Mouse (Mus musculus): ENCODE results near the gene Zscan21. TPM values are rescaled to one million over a fixed set of nuclear protein-coding genes. Genes with fewer than 3 reads are reported as not detected.

Zscan21 gene
- polyA plus RNA-seq (2011; ENCODE audit: insufficient read depth, insufficient read length, low read depth, missing spikeins), result 27.3 and 29.2 TPM in 2 replicates

DNA sequence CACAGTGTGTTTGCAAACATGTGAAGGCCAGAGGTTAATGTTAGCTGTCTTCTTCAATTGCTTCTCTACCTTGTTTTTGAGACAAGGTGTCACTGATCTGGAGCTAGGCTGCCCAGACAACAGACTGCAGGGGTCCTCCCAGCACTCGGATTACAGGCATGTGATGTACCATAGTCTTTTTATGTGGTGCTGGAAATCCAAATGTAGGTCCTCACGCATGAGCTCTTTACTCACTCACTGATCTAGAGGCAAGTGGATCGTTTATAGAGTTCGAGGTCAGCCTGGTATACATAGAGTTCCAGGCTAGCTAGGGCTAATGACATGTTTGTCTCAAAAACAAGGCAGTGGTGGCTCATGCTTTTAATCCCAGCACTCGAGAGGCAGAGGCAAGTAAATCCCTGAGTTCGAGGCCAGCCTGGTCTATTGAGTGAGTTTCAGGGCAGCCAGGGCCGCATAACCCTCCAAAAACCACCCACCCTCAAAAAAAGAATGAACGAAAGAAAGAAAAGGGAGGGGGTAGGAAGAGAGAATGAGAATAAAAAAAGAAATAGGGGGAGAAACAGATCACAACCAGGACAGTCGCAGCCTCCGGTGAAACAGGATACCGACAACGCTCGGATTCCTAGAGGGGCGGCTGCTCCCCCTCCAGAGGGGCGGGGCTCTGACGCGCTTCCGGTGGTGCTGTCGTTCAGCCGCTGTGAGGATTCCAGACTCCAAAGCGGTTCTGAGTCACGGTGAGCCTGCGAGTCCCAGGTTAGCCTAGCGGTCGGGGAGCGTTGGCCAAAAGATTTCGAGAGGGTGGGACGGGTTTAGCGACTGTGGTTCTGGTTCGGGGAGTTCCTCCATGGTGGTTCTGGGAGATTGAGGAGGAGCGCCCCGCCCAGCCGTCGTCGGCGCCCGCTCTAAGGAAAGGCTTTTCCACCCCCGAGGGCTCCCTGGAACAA is at the start of gene Zscan21:
Gene Zscan21 (plus strand): TSS at position 649 of the 944 bp plus-strand sequence.
- no peaks in the 10 kb centered on the region for H3K4me1 ChIP-seq (ENCODE audit: control insufficient read depth, insufficient read depth, low read length)

DNA sequence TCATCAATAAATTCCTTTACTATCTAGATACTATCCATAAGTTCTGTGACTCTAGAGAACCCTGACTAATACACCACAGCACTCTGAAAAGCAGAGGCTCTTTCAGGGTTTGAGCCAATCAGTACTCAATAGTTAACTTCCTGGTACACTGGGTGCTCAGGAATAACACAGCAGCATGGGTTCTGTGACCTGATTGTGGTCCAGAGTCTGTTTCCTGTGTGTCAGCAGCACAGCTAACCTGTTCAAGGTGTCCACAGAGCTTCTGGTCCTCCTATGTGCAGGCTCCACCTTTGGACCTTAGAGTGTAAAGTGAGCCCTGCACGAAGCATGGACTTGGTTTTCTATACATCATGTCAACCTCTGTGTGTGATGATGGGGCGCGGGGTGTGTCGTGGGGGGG is 42.9 kb upstream of the Zscan21 start:
- Histone ChIP-seq H3K27me3 (ENCODE audit: control insufficient read depth, insufficient read depth, low read length, poor library complexity, severe bottlenecking) (no peaks in the 10 kb centered on the region), H3K27ac (ENCODE audit: insufficient read depth, low read length) (no peak overlapping the region), H3K9me3 (replicated peaks; ENCODE audit: control insufficient read depth, insufficient read depth, low read length, poor library complexity, severe bottlenecking) (no peaks in the 10 kb centered on the region), H3K9ac (ENCODE audit: low read depth, poor library complexity, severe bottlenecking) (no peak overlapping the region), H3K36me3 (ENCODE audit: control insufficient read depth, insufficient read depth, low read length, poor library complexity, severe bottlenecking) (no peaks in the 10 kb centered on the region), H3K4me3 (ENCODE audit: low read depth, low read length) (no peak overlapping the region), H3K4me1 (ENCODE audit: control insufficient read depth, insufficient read depth, low read length) (no peaks in the 10 kb centered on the region)
- no peak for TF ChIP-seq CTCF (IDR thresholded peaks at IDR 0.05; ENCODE audit: low read depth, low read length)
- TF ChIP-seq POLR2A (IDR thresholded peaks at IDR 0.05; ENCODE audit: insufficient read depth, low read length), result no peak
- TF ChIP-seq EP300 (IDR thresholded peaks at IDR 0.05; ENCODE audit: insufficient read depth, low read depth, low read length), result no peak

More for the DNA sequence above, at the start of gene Zscan21:
- Histone ChIP-seq H3K9me3 (replicated peaks; ENCODE audit: control insufficient read depth, insufficient read depth, low read length, poor library complexity, severe bottlenecking) (peaks cover 4% of the 10 kb centered on the region; the same call in 1 of the 2 replicates), H3K27me3 (ENCODE audit: control insufficient read depth, insufficient read depth, low read length, poor library complexity, severe bottlenecking) (no peaks in the 10 kb centered on the region), H3K9ac (ENCODE audit: low read depth, poor library complexity, severe bottlenecking) (peak within 1 kb of the TSS; percentile 66), H3K36me3 (ENCODE audit: control insufficient read depth, insufficient read depth, low read length, poor library complexity, severe bottlenecking) (peaks cover 9% of the 10 kb centered on the region), H3K27ac (ENCODE audit: insufficient read depth, low read length) (peak within 1 kb of the TSS; percentile 82), H3K4me3 (ENCODE audit: low read depth, low read length) (peak within 1 kb of the TSS; percentile 77)
- peak; percentile 94 for TF ChIP-seq POLR2A (IDR thresholded peaks at IDR 0.05; ENCODE audit: insufficient read depth, low read length)
- no peak for TF ChIP-seq CTCF (IDR thresholded peaks at IDR 0.05; ENCODE audit: low read depth, low read length)
- peak; percentile 31; the same call in 1 of the 2 replicates for TF ChIP-seq EP300 (IDR thresholded peaks at IDR 0.05; ENCODE audit: insufficient read depth, low read depth, low read length)

DNA sequence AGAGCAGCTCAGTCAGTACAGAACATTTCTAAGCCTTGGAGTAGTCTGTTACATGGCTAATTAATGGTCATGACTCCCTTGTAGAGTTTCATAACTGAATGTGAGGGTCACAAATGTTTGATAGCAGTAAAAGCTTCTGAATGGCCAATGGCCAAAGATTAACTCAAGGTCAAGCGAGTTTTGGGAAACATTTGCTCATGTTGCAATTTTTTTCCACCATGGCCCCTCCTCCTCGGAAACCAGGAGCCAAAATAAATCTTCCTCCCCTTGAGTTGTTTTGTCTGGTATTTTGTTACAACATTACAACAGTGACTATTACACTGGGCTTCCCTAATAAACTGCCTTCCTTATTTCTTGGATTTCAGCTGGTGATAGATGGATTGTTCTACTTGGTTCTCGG is 41.0 kb upstream of the Zscan21 start:
- no peaks in the 10 kb centered on the region for H3K9me3 ChIP-seq (replicated peaks; ENCODE audit: control insufficient read depth, insufficient read depth, low read length, poor library complexity, severe bottlenecking)
- no peaks in the 10 kb centered on the region for H3K4me1 ChIP-seq (ENCODE audit: control insufficient read depth, insufficient read depth, low read length)
- TF ChIP-seq EP300 (IDR thresholded peaks at IDR 0.05; ENCODE audit: insufficient read depth, low read depth, low read length) (no peak), CTCF (IDR thresholded peaks at IDR 0.05; ENCODE audit: low read depth, low read length) (no peak), POLR2A (IDR thresholded peaks at IDR 0.05; ENCODE audit: insufficient read depth, low read length) (no peak)
- no peak overlapping the region for H3K9ac ChIP-seq (ENCODE audit: low read depth, poor library complexity, severe bottlenecking)
- H3K27ac ChIP-seq (ENCODE audit: insufficient read depth, low read length), result no peak overlapping the region
- H3K27me3 ChIP-seq (ENCODE audit: control insufficient read depth, insufficient read depth, low read length, poor library complexity, severe bottlenecking), result no peaks in the 10 kb centered on the region
- no peaks in the 10 kb centered on the region for H3K36me3 ChIP-seq (ENCODE audit: control insufficient read depth, insufficient read depth, low read length, poor library complexity, severe bottlenecking)
- no peak overlapping the region for H3K4me3 ChIP-seq (ENCODE audit: low read depth, low read length)

DNA sequence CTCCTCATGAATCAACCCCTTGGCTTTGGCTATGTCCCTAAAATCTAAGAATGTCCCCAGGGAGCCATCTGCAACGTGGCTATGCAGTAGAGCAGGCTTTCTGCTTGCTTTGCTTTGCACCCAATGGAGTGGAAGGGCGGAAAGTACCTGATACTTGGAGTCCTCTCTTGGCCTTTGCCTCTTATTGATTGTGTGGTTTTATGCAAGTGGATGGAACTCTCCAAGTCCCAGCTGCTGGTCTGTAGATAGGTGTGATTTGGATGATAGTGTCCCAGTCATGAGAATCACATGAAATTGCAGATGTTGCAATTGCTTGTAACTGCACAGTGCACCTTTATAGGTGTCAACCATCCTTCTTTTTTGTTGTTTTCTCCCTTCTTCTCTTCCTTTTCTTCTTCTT is 40.6 kb upstream of the Zscan21 start:
- Histone ChIP-seq H3K4me3 (ENCODE audit: low read depth, low read length) (no peak overlapping the region), H3K4me1 (ENCODE audit: control insufficient read depth, insufficient read depth, low read length) (no peaks in the 10 kb centered on the region), H3K9me3 (replicated peaks; ENCODE audit: control insufficient read depth, insufficient read depth, low read length, poor library complexity, severe bottlenecking) (no peaks in the 10 kb centered on the region), H3K27ac (ENCODE audit: insufficient read depth, low read length) (no peak overlapping the region), H3K9ac (ENCODE audit: low read depth, poor library complexity, severe bottlenecking) (no peak overlapping the region), H3K36me3 (ENCODE audit: control insufficient read depth, insufficient read depth, low read length, poor library complexity, severe bottlenecking) (no peaks in the 10 kb centered on the region), H3K27me3 (ENCODE audit: control insufficient read depth, insufficient read depth, low read length, poor library complexity, severe bottlenecking) (no peaks in the 10 kb centered on the region)
- TF ChIP-seq CTCF (IDR thresholded peaks at IDR 0.05; ENCODE audit: low read depth, low read length) (no peak), EP300 (IDR thresholded peaks at IDR 0.05; ENCODE audit: insufficient read depth, low read depth, low read length) (no peak), POLR2A (IDR thresholded peaks at IDR 0.05; ENCODE audit: insufficient read depth, low read length) (no peak)

DNA sequence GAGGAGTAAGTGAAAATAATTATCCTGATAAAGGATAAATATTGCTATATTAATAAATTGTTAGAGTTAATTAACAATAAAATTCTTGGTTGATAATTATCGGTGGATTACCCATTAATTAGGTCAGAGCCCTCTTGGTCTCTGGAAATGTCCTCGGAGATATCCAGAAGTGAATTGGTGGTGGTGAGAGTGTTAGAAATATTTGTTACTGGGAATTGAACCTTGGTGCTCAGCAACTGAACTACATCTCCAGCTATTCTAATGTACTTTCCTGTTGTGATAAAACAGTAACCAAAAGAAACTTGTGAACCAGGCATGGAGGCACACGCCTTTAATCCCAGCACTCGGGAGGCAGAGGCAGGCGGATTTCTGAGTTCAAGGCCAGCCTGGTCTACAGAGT is 36.2 kb upstream of the Zscan21 start:
- Histone ChIP-seq H3K36me3 (ENCODE audit: control insufficient read depth, insufficient read depth, low read length, poor library complexity, severe bottlenecking) (no peaks in the 10 kb centered on the region), H3K9me3 (replicated peaks; ENCODE audit: control insufficient read depth, insufficient read depth, low read length, poor library complexity, severe bottlenecking) (no peaks in the 10 kb centered on the region), H3K9ac (ENCODE audit: low read depth, poor library complexity, severe bottlenecking) (no peak overlapping the region), H3K27me3 (ENCODE audit: control insufficient read depth, insufficient read depth, low read length, poor library complexity, severe bottlenecking) (no peaks in the 10 kb centered on the region), H3K4me3 (ENCODE audit: low read depth, low read length) (no peak overlapping the region), H3K27ac (ENCODE audit: insufficient read depth, low read length) (no peak overlapping the region), H3K4me1 (ENCODE audit: control insufficient read depth, insufficient read depth, low read length) (peaks cover 2% of the 10 kb centered on the region)
- TF ChIP-seq EP300 (IDR thresholded peaks at IDR 0.05; ENCODE audit: insufficient read depth, low read depth, low read length) (no peak), POLR2A (IDR thresholded peaks at IDR 0.05; ENCODE audit: insufficient read depth, low read length) (no peak), CTCF (IDR thresholded peaks at IDR 0.05; ENCODE audit: low read depth, low read length) (no peak)

DNA sequence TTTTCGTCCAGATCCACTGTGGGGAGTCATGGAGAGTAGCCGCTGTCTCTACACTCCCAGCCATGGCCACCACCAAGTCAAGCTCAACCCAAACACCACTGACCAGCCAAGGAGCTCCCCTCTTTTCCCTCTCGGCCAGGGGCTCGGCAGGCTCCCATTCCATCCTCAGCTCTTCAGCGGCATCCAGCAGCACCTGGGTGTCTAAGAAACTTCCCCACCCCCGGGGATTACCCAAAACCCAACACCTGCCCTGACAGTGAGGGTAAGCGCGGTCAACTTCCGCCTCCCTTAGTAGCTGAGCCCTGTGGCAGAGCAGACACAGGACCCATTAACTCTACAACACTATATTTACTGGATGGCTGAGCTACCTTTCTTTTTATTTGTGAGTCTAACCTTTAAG is 35.3 kb upstream of the Zscan21 start:
- TF ChIP-seq EP300 (IDR thresholded peaks at IDR 0.05; ENCODE audit: insufficient read depth, low read depth, low read length), result no peak
- no peak for TF ChIP-seq CTCF (IDR thresholded peaks at IDR 0.05; ENCODE audit: low read depth, low read length)
- no peak for TF ChIP-seq POLR2A (IDR thresholded peaks at IDR 0.05; ENCODE audit: insufficient read depth, low read length)
- no peaks in the 10 kb centered on the region for H3K36me3 ChIP-seq (ENCODE audit: control insufficient read depth, insufficient read depth, low read length, poor library complexity, severe bottlenecking)
- peaks cover 2% of the 10 kb centered on the region for H3K4me1 ChIP-seq (ENCODE audit: control insufficient read depth, insufficient read depth, low read length)
- H3K27me3 ChIP-seq (ENCODE audit: control insufficient read depth, insufficient read depth, low read length, poor library complexity, severe bottlenecking), result no peaks in the 10 kb centered on the region
- H3K9me3 ChIP-seq (replicated peaks; ENCODE audit: control insufficient read depth, insufficient read depth, low read length, poor library complexity, severe bottlenecking), result no peaks in the 10 kb centered on the region
- H3K27ac ChIP-seq (ENCODE audit: insufficient read depth, low read length), result no peak overlapping the region
- no peak overlapping the region for H3K4me3 ChIP-seq (ENCODE audit: low read depth, low read length)
- H3K9ac ChIP-seq (ENCODE audit: low read depth, poor library complexity, severe bottlenecking), result no peak overlapping the region

Measured in ES-Bruce4 (cell line).